Mouse (Mus musculus) heart, adult 2 months (tissue): ENCODE measurements around the gene Slc35g1.

Source experiments
- CTCF ChIP-seq: fragments of 200-600 bp; IDR thresholded peaks from 2 replicates; pipeline ENCODE4 v1.8.1; 2022; ENCODE audit warnings: antibody characterized with exemption, mild to moderate bottlenecking, moderate library complexity
- POLR2A ChIP-seq: fragments of 200-500 bp; IDR thresholded peaks from 2 replicates; pipeline ENCODE4 v1.6.1; 2011; ENCODE audit warnings: mild to moderate bottlenecking, low read depth, low read length, control low read depth; ENCODE audit not compliant: insufficient read depth

- TF ChIP-seq CTCF, result no peak
- no peak for TF ChIP-seq POLR2A
Measured at GRCm38 (mm10) chr19:38351728-38352127, 44.1 kb upstream of the Slc35g1 start.
